Mouse (Mus musculus) kidney, postnatal 4 days (tissue): ENCODE measurements at regions not wholly inside any gene's neighbourhood (a gene's known extent, or its start where the extent isn't known, plus 50 kb on each side); places are given as distances from the start of the nearest gene placed in this dataset.
"Not testable (repeated sequence)": the region's sequence is repeated elsewhere in the genome, so short reads cannot be mapped to it uniquely, and the experiment has no call there.

Experiments
- DNase-seq, 2 experiments: peaks; one replicate each; pipeline ENCODE4 v3.0.0; 2021; ENCODE audit warnings: mixed read lengths in 2 of 2

DNA sequence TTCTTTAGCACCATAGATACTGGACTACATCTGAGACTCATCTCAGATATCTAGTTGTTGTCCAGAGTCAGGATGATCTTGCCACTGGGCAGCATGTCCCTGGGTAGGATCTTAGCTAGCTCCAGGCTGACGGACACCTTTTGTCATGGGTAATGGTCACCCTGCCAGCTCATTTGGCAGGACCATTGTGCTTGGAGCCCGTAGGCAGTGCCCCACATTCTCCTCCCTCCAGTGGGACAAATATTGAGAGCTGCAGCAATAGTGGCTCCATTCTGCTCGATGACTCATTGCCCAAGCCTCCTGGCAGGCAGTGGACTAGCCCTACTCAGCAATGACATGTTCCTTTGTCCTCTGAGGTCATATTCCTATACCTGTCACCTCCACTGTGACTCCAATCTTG is 258.9 kb upstream of the Tmpo start:
- no peak for DNase-seq

DNA sequence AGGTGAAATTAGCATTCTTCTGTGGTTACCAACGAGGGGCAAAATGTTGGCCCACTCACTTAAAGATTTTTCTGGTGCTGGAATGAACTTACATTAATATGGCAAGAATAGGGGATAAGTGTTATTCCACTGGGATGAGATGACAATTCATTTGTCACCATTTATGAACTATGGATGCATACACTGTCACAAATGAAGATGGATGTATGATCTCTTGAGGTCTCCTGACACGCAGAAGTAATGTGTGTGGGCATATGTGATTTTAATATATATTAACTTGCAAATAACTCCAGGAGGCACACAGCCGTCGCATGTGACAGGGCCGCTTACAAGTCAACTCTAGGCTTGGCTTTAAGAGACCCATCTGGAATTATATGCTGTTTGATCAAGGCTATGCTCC is 256.8 kb upstream of the Tmpo start:
- no peak for DNase-seq

DNA sequence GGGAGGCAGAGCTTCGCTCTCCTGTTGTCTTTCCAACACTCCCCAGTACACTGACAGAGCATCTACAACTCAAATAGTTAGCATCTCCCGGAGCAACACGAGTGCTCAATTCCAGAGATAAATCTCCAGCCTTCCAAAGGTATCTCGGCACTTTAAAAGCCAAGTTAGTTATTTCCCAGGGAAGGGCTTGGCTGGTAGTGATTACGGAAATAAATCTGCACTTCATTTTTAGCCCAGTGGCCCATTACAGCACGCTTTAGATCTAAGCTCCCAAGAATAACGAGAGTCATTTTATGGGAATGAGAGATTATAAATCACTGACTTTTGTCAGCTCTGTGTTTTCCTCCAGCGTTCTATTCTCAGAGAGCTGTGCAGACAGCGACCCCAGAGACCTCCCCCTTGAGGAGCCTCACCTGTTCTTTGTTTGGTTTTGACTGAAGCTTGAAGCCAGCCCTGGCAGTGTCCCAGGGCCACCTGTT is 255.0 kb upstream of the Tmpo start:
- peak; percentile 46 to 52 for DNase-seq

- no peak for DNase-seq
Observed at GRCm38 (mm10) chr10:91430281-91430680, 249.2 kb upstream of the Tmpo start.

DNA sequence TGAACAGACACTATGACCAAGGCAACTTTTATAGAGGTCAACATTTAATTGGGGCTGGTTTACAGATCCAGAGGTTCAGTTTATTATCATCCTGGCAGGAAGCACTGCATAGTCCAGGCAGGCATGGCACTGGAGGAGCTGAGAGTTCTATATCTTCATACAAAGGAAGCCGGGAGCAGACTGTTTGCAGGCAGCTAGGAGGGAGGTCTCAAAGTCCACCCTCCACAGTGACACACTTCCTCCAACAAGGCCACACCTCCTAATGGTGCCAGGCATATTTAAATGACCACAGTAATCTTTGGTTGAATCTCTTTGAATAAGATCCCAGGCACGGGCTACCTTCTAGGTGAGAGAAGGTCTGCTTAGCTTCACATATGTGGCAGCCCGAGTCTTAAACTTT is 245.5 kb upstream of the Tmpo start:
- no peak for DNase-seq

- not testable (repeated sequence) for DNase-seq
Observed at GRCm38 (mm10) chr10:91425625-91426385, 244.7 kb upstream of the Tmpo start.

DNA sequence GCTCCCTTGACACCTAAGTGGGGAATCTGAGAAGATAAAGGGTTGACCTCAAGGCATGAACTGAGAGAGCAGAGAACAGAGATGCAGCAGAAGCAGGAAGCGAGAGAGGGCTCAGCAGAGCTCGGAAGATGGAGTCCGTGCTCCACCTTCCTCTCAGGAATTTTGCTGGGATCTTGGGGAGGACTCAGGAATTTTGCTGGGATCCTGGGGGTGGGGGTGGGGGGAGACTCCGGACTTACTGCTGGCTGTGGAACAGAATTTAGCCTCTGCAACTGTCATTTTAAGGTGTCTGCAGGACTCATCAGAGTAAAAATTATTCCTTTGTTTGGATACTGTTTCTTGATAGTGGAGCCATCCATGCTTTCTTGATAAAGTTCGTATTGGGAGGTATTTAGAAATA is 243.7 kb upstream of the Tmpo start:
- DNase-seq: no peak

GRCm38 (mm10) chr10:91387255-91387654 is 206.1 kb upstream of the Tmpo start:
- DNase-seq: no peak

DNA sequence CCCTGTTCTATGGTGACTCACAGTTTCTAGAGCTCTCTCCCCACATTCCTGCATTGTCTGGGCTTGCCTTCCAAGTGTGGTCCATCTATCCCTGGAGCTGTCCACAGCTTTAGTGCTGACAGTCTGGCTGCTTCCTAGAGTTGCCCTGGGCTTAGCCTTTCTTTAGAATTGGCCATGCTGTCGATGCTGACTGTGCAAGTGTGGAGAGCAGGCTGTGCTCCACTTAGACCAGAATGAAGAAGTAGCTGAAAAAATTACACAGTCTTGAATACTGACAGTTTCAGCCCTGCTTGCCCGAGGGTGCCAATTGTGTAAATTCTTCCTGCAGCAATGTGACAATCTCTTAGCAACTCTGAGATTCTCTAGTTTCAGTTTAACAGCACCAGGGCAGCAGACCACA is 203.3 kb upstream of the Tmpo start:
- peak; percentile 79 to 80 for DNase-seq

GRCm38 (mm10) chr10:91376683-91377082 is 195.6 kb upstream of the Tmpo start:
- DNase-seq: no peak

DNA sequence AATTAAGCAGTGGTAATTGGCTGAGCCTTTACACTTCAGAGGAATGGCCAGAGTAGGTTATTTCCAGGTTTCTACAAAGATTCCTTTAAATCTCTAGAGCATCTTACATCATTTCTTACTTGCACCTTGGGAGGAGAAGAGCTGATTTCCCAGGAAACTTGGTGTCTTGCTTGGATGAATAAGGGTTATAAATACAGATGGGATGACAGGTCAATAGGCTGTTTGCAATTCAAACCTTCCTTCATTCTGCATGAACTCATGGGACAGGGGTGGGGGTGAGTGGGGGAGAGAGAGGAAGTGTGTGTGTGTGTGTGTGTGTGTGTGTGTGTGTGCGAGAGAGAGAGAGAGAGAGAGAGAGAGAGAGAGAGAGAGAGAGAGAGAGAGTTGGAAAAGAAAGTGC is 186.4 kb upstream of the Tmpo start:
- DNase-seq: no peak

- DNase-seq: peak; percentile 6 to 12
Observed at GRCm38 (mm10) chr10:91362587-91362986, 181.5 kb upstream of the Tmpo start.

DNA sequence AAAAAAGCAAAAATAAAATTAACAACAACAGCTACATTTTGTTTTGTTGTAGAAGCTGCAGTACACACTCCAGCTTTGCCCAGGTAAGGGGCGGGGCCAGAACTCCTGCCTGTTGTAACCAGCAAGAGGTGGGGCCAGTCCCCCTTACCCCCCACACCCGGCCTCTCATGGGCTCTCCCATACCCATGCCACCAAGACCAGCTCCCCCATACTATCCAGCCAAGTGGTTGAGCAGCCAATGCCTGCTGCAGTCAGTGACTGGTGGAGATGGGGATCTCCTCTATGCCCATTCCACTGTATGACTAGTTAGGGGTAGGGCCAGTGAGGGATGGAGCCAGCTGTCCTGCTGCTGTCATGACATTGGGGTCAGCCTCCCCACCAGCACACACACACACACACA is 180.5 kb upstream of the Tmpo start:
- DNase-seq: no peak

DNA sequence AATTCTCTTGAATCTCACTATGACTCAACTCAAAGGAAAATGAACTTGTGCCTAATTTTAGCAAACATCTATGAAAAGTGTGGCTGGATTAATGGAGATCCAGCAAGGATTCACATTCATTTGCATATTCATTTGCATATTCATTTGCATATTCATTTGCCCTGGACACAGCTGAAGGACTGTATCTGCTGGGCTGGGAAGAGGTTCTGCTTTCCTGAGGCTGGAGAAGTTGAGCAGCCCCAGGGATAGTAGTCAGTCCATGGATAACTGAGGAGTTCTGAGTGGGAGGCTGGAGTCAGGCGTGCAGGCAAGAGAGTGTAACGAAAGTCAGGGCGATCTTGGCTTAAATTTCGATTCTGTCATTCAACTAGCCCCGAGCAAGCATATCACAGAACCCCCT is 164.3 kb upstream of the Tmpo start:
- DNase-seq: no peak

DNA sequence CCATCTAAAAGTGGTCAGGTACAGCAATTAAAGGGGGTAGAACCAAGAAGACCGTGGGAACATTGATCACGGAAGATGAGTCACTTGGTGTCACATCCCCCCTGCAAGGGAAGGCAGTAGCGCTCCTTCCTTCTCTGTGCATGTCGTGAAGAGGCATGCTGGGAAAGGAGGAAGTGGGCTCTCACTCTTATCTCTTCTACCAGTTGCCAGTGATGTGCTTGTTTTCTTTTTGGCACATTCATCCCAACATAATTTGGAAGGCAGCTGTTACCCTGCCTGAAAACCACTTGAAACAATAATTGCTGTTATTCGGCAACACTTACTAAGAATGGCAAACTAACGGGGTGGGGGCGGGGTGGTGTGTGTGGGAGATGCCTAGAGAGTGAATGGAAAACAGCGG is 161.0 kb upstream of the Tmpo start:
- no peak for DNase-seq

- DNase-seq: no peak
Observed at GRCm38 (mm10) chr10:91339361-91339760, 158.2 kb upstream of the Tmpo start.

DNA sequence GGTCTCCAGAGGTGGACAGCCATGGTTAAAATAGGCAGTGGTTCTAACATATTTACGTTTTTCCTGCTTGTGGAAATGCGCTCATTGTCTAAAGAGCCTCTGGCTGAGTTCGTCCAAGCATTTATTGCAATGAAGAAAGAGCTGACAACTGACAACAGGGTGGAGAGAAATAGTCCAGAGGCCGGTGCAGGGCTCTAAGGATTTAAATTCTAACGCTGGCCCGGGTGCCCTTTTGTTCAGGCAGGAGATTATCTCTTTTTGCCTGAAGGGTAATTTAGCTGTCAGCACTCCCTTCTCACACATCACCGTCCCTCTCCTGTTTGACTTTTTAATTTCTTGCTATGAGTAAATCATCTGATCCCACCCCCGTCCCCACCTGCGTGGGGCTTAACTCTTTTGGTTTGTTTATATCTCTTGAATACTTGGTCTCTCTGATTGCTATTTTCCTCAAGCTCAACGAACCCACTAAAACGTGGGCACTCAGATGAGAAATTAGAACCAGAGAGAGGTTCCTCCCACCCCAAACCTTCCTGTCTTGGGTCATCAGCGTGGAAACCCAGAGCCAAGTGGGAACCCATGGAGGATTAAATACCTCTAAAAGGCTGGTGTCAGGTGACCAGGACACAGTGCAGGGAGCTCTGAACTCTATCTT is 145.7 kb upstream of the Tmpo start:
- DNase-seq: peak; percentile 12 to 16

- DNase-seq: no peak
Observed at GRCm38 (mm10) chr10:91326144-91326655, 145.1 kb upstream of the Tmpo start.

DNA sequence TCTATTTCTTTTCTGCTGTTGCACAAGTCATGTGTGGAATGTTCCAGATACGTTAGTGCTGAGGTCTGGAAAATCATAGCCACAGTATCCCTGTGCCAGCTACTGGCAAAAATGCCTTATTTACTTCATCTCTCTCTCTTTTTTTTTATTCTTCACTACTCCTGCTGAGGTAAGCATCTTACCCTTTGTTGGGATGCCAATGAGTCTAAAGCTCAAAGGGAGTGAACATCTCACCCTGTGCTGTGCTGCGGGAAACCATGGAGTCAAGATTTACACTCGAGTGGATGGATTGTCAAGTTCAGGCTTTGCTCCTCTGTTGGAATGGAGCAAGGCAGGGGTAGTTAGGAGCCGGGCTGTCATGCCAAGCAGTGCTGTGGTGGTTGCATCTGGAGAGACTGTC is 140.1 kb upstream of the Tmpo start:
- no peak for DNase-seq

DNA sequence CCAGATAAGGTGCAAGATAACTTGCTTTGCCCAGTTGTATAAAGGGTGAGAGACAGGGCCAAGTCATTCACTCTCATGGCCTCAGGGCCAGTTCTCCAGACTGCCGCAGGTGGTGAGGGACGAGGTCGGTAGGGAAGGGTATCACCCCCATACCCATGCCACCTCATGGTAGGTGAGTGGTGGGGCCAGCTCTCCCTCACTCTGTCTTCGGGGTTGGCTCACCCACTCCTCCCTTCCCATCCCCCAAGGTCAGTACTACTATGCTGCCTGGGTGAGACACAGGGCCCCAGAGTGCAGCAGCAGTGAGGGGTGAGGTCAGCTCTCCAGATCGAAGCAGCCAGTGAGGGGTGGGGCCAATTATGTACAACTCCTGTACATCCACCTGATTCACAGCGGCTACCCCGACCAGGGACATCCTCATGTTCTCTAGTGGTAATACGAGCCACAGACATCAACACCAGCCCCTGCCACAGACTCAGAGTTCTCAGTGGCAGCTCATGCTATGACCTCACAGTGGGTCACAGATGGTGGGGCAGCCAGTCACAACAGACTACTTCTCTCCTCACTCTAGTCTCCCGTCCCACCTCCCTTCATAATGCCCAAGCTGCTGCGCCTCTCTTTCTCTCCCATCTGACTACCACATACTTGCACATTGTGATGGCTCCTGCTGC is 138.5 kb upstream of the Tmpo start:
- no peak for DNase-seq

- peak in 1 of 2 experiments; percentile 38 for DNase-seq
Observed at GRCm38 (mm10) chr10:91314441-91314840, 133.3 kb upstream of the Tmpo start.

DNA sequence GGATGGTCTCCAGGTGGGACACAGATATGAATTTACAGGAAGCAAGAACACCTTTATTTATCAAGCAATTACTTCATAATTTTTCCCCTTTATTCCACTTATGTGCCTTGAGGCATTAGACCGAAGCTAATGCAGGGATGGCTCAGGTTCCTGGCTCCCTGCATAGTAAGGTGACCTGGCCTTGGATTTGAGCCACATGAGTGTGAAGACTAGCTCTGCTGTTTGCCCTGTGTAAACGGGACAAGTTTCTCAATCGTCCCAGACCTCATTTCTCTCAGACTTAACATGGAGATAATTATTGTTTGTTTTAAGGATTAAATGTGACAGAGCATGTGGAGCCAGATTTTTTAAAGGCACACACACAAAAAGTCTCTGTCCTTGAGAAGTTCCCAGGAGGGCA is 132.2 kb upstream of the Tmpo start:
- no peak for DNase-seq

GRCm38 (mm10) chr10:91312913-91313312 is 131.8 kb upstream of the Tmpo start:
- DNase-seq: no peak

DNA sequence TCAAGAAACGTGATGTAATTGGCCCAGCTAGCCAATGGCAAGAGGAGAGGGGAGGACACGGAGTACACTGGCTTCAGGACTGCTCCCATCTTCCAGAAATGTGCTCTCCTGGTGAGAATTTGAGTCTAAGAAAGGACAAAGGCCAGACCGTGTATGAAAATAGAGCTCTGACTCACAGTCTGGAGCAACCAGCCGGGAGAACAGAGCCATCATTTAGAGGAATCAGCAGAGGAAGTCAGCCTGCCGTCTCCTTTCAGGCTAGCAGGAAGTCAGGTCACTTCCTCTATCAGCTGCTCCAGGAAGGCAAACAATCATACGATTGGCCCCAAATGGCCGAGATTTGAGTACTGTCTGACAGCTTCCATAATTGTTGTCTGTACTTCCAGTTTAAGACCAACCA is 119.0 kb upstream of the Tmpo start:
- peak in 1 of 2 experiments; percentile 13 for DNase-seq
